Mouse (Mus musculus) hindbrain, embryonic 13.5 days (tissue): ENCODE measurements around the gene Rab6b. TPM values are rescaled to one million over a fixed set of nuclear protein-coding genes. Genes with fewer than 3 reads are reported as not detected.

Experiments
- ATAC-seq: fragments of 200-750 bp; cut with Nextera tagmentation; 2 replicates; pipeline ENCODE4 v1.8.0; 2017; ENCODE audit warnings: moderate TSS enrichment; ENCODE audit not compliant: low FRiP score
- H3K27ac ChIP-seq: fragments of 300-500 bp; sonication (generic); 2 replicates; pipeline ENCODE4 v1.5.1; 2015; ENCODE audit warnings: inconsistent platforms, mild to moderate bottlenecking, moderate library complexity
- H3K27me3 ChIP-seq: fragments of 300-500 bp; sonication (generic); 2 replicates; pipeline ENCODE4 v1.6.1; 2015; ENCODE audit warnings: mild to moderate bottlenecking, inconsistent platforms
- H3K36me3 ChIP-seq: fragments of 300-500 bp; sonication (generic); 2 replicates; pipeline ENCODE4 v1.6.1; 2015; ENCODE audit warnings: mild to moderate bottlenecking, inconsistent platforms
- H3K4me1 ChIP-seq: fragments of 300-500 bp; sonication (generic); replicated peaks from 2 replicates; pipeline ENCODE4 v1.6.1; 2015; ENCODE audit warnings: inconsistent platforms
- H3K4me2 ChIP-seq: fragments of 300-500 bp; sonication (generic); 2 replicates; pipeline ENCODE4 v1.6.1; 2015; ENCODE audit warnings: inconsistent platforms, mild to moderate bottlenecking, moderate library complexity
- H3K4me3 ChIP-seq: fragments of 300-500 bp; sonication (generic); 2 replicates; pipeline ENCODE4 v1.5.1; 2015; ENCODE audit warnings: mild to moderate bottlenecking, inconsistent platforms
- H3K9ac ChIP-seq: fragments of 300-500 bp; sonication (generic); 2 replicates; pipeline ENCODE4 v1.6.1; 2015; ENCODE audit warnings: mild to moderate bottlenecking, inconsistent platforms
- H3K9me3 ChIP-seq: fragments of 300-500 bp; sonication (generic); 2 replicates; pipeline ENCODE4 v1.6.1; 2016; ENCODE audit warnings: inconsistent platforms
- WGBS: fragments of 180-500 bp; shearing (Covaris S2); methylation state at CpG from one replicate; pipeline ENCODE4 v1.1.7; 2015; 5-methylcytosine and 5-hydroxymethylcytosine counted together
- polyA plus RNA-seq: library from polyadenylated mRNA; unstranded; fragments of >200 nt; fragmentation: Nextera tagmentation; extraction: Ambion mirVana; gene quantifications from 2 replicates; pipeline ENCODE4 v1.2.1, GENCODE M21; 2015

Rab6b gene
- polyA plus RNA-seq, 1 experiment from 2014 or later, result 80.2 TPM

GRCm38 (mm10) chr9:103109911-103110310 lies 1.7 kb upstream of the Rab6b start:
- no peaks in the 10 kb centered on the region for H3K27me3 ChIP-seq
- ATAC-seq, result no peak
- no peak overlapping the region for H3K27ac ChIP-seq
- no peaks in the 10 kb centered on the region for H3K9me3 ChIP-seq
- peaks cover 49% of the 10 kb centered on the region for H3K4me1 ChIP-seq
- WGBS, result 70% methylated on average over 2 of the region's 2 CpGs
- peak overlapping the region; percentile 66; the same call in 1 of the 2 replicates for H3K4me2 ChIP-seq
- no peaks in the 10 kb centered on the region for H3K36me3 ChIP-seq
- H3K4me3 ChIP-seq, result no peak overlapping the region
- H3K9ac ChIP-seq, result no peak overlapping the region

- Histone ChIP-seq H3K9ac (peak overlapping the region; percentile 91), H3K36me3 (0 out of 2 replicates have a peak, but pooled peaks cover under 1% of the 10 kb centered on the region), H3K27me3 (no peaks in the 10 kb centered on the region), H3K27ac (peak overlapping the region; percentile 97), H3K4me1 (peaks cover 59% of the 10 kb centered on the region), H3K4me3 (peak overlapping the region; percentile 81), H3K4me2 (peak overlapping the region; percentile 93), H3K9me3 (no peaks in the 10 kb centered on the region)
- 16% methylated on average over 18 of the region's 18 CpGs for WGBS
- ATAC-seq, result peak; percentile 33
Observed at GRCm38 (mm10) chr9:103110727-103111501, 673 bp upstream of the Rab6b start.

GRCm38 (mm10) chr9:103112471-103113271 lies 1.1 kb downstream of the Rab6b start:
- peak; percentile 41 for ATAC-seq
- 1% methylated on average over 35 of the region's 35 CpGs for WGBS
- no peaks in the 10 kb centered on the region for H3K9me3 ChIP-seq
- H3K36me3 ChIP-seq, result 0 out of 2 replicates have a peak, but pooled peaks cover 9% of the 10 kb centered on the region
- H3K4me1 ChIP-seq, result peaks cover 76% of the 10 kb centered on the region
- no peaks in the 10 kb centered on the region for H3K27me3 ChIP-seq
- peak overlapping the region; percentile 91 for H3K9ac ChIP-seq
- peak overlapping the region; percentile 81 for H3K4me3 ChIP-seq
- H3K27ac ChIP-seq, result peak overlapping the region; percentile 97
- peak overlapping the region; percentile 93 for H3K4me2 ChIP-seq

- no peak for ATAC-seq
- H3K4me1 ChIP-seq, result peaks cover 83% of the 10 kb centered on the region
Observed at GRCm38 (mm10) chr9:103113351-103113750, 1.8 kb downstream of the Rab6b start.

GRCm38 (mm10) chr9:103114326-103114725 lies 2.7 kb downstream of the Rab6b start:
- peak overlapping the region; percentile 81 for H3K4me3 ChIP-seq
- 73% methylated on average over 8 of the region's 8 CpGs for WGBS
- peak overlapping the region; percentile 93 for H3K4me2 ChIP-seq
- H3K27ac ChIP-seq, result no peak overlapping the region
- H3K27me3 ChIP-seq, result no peaks in the 10 kb centered on the region
- no peak for ATAC-seq
- peaks cover 89% of the 10 kb centered on the region for H3K4me1 ChIP-seq
- H3K9ac ChIP-seq, result peak overlapping the region; percentile 91
- no peaks in the 10 kb centered on the region for H3K9me3 ChIP-seq
- H3K36me3 ChIP-seq, result 0 out of 2 replicates have a peak, but pooled peaks cover 9% of the 10 kb centered on the region

More at GRCm38 (mm10) chr9:103113351-103113750, 1.8 kb downstream of the Rab6b start:
- H3K4me2 ChIP-seq, result peak overlapping the region; percentile 93
- no peaks in the 10 kb centered on the region for H3K9me3 ChIP-seq
- WGBS, result 40% methylated on average over 10 of the region's 11 CpGs
- H3K36me3 ChIP-seq, result 0 out of 2 replicates have a peak, but pooled peaks cover 9% of the 10 kb centered on the region
- H3K4me3 ChIP-seq, result peak overlapping the region; percentile 81
- H3K27me3 ChIP-seq, result no peaks in the 10 kb centered on the region
- H3K9ac ChIP-seq, result peak overlapping the region; percentile 91
- H3K27ac ChIP-seq, result peak overlapping the region; percentile 97

- Histone ChIP-seq H3K27me3 (no peaks in the 10 kb centered on the region), H3K4me2 (peak overlapping the region; percentile 93), H3K9ac (peak overlapping the region; percentile 91), H3K27ac (no peak overlapping the region), H3K9me3 (no peaks in the 10 kb centered on the region), H3K36me3 (0 out of 2 replicates have a peak, but pooled peaks cover 9% of the 10 kb centered on the region), H3K4me3 (peak overlapping the region; percentile 81; the same call in 1 of the 2 replicates), H3K4me1 (peaks cover 89% of the 10 kb centered on the region)
- WGBS, result 89% methylated on average over 13 of the region's 13 CpGs
- no peak for ATAC-seq
Observed at GRCm38 (mm10) chr9:103114901-103115300, 3.3 kb downstream of the Rab6b start.

- no peak overlapping the region for H3K4me3 ChIP-seq
- 76% methylated on average over 4 of the region's 4 CpGs for WGBS
- H3K9ac ChIP-seq, result no peak overlapping the region
- no peaks in the 10 kb centered on the region for H3K27me3 ChIP-seq
- no peaks in the 10 kb centered on the region for H3K9me3 ChIP-seq
- 0 out of 2 replicates have a peak overlapping the region, but pooled peaks have one; percentile 2 for H3K4me2 ChIP-seq
- peaks cover 96% of the 10 kb centered on the region for H3K4me1 ChIP-seq
- peaks cover 13% of the 10 kb centered on the region; the same call in 1 of the 2 replicates for H3K36me3 ChIP-seq
- ATAC-seq, result no peak
- H3K27ac ChIP-seq, result peak overlapping the region; percentile 77
Observed at GRCm38 (mm10) chr9:103116941-103117340, 5.4 kb downstream of the Rab6b start.

- H3K36me3 ChIP-seq, result peaks cover 16% of the 10 kb centered on the region; the same call in 1 of the 2 replicates
- WGBS, result 17% methylated on average over 5 of the region's 5 CpGs
- 0 out of 2 replicates have a peak overlapping the region, but pooled peaks have one; percentile 2 for H3K4me2 ChIP-seq
- no peak overlapping the region for H3K9ac ChIP-seq
- peaks cover 93% of the 10 kb centered on the region for H3K4me1 ChIP-seq
- no peaks in the 10 kb centered on the region for H3K9me3 ChIP-seq
- no peak for ATAC-seq
- H3K27me3 ChIP-seq, result no peaks in the 10 kb centered on the region
- peak overlapping the region; percentile 77 for H3K27ac ChIP-seq
- H3K4me3 ChIP-seq, result no peak overlapping the region
Observed at GRCm38 (mm10) chr9:103117495-103117894, 5.9 kb downstream of the Rab6b start.

GRCm38 (mm10) chr9:103117951-103118350 lies 6.4 kb downstream of the Rab6b start:
- Histone ChIP-seq H3K9me3 (no peaks in the 10 kb centered on the region), H3K4me2 (no peak overlapping the region), H3K4me3 (no peak overlapping the region), H3K9ac (no peak overlapping the region), H3K27ac (peak overlapping the region; percentile 58; the same call in 1 of the 2 replicates), H3K36me3 (peaks cover 16% of the 10 kb centered on the region; the same call in 1 of the 2 replicates), H3K27me3 (no peaks in the 10 kb centered on the region), H3K4me1 (peaks cover 89% of the 10 kb centered on the region)
- no peak for ATAC-seq
- 63% methylated on average over 8 of the region's 8 CpGs for WGBS

- H3K27ac ChIP-seq, result peak overlapping the region; percentile 58; the same call in 1 of the 2 replicates
- ATAC-seq, result no peak
- no peaks in the 10 kb centered on the region for H3K9me3 ChIP-seq
- H3K36me3 ChIP-seq, result peaks cover 16% of the 10 kb centered on the region; the same call in 1 of the 2 replicates
- H3K4me2 ChIP-seq, result no peak overlapping the region
- WGBS, result 70% methylated on average over 5 of the region's 5 CpGs
- peak overlapping the region; percentile 43; the same call in 1 of the 2 replicates for H3K9ac ChIP-seq
- no peaks in the 10 kb centered on the region for H3K27me3 ChIP-seq
- no peak overlapping the region for H3K4me3 ChIP-seq
- H3K4me1 ChIP-seq, result peaks cover 81% of the 10 kb centered on the region
Observed at GRCm38 (mm10) chr9:103118651-103119275, 7.2 kb downstream of the Rab6b start.

GRCm38 (mm10) chr9:103119781-103120180 lies 8.2 kb downstream of the Rab6b start:
- no peak for ATAC-seq

More at GRCm38 (mm10) chr9:103119781-103120180, 8.2 kb downstream of the Rab6b start:
- no peak overlapping the region for H3K4me3 ChIP-seq
- no peak overlapping the region for H3K4me2 ChIP-seq
- peak overlapping the region; percentile 6; the same call in 1 of the 2 replicates for H3K27ac ChIP-seq
- peaks cover 19% of the 10 kb centered on the region; the same call in 1 of the 2 replicates for H3K36me3 ChIP-seq
- peaks cover 71% of the 10 kb centered on the region for H3K4me1 ChIP-seq
- peak overlapping the region; percentile 43; the same call in 1 of the 2 replicates for H3K9ac ChIP-seq
- no peaks in the 10 kb centered on the region for H3K9me3 ChIP-seq
- no peaks in the 10 kb centered on the region for H3K27me3 ChIP-seq
- 81% methylated on average over 9 of the region's 9 CpGs for WGBS
